Mouse (Mus musculus): ENCODE measurements around the gene Eef1akmt2. TPM values are rescaled to one million over a fixed set of nuclear protein-coding genes. Genes with fewer than 3 reads are reported as not detected.

The Eef1akmt2 gene
- polyA plus RNA-seq, 1 experiment, result 4.8 TPM

- no peak for TF ChIP-seq GATA1 (IDR thresholded peaks at IDR 0.05; ENCODE audit: borderline replicate concordance, low read length)
- TF ChIP-seq FLI1 (IDR thresholded peaks at IDR 0.05; ENCODE audit: low read length), result no peak
- H3K36me3 ChIP-seq (replicated peaks; ENCODE audit: low read length), result peaks cover 95% of the 10 kb centered on the region
- H3K27me3 ChIP-seq (replicated peaks), result no peaks in the 10 kb centered on the region
- H3K4me1 ChIP-seq, result peaks cover 65% of the 10 kb centered on the region
- H3K9me3 ChIP-seq, result no peaks in the 10 kb centered on the region
- no peak overlapping the region for H3K4me3 ChIP-seq (replicated peaks)
These were observed 23.1 kb upstream of the Eef1akmt2 start for GRCm38 (mm10) chr7:132875391-132876086.

GRCm38 (mm10) chr7:132873043-132873442 is 20.6 kb upstream of the Eef1akmt2 start:
- Histone ChIP-seq H3K27me3 (replicated peaks) (no peaks in the 10 kb centered on the region), H3K36me3 (replicated peaks; ENCODE audit: low read length) (peaks cover 95% of the 10 kb centered on the region)

GRCm38 (mm10) chr7:132866316-132866715 is 13.8 kb upstream of the Eef1akmt2 start:
- Histone ChIP-seq H3K4me1 (peaks cover 99% of the 10 kb centered on the region), H3K27me3 (replicated peaks) (no peaks in the 10 kb centered on the region), H3K36me3 (replicated peaks; ENCODE audit: low read length) (peaks cover 91% of the 10 kb centered on the region), H3K9me3 (no peaks in the 10 kb centered on the region), H3K4me3 (replicated peaks) (peak overlapping the region; percentile 82)
- TF ChIP-seq GATA1 (IDR thresholded peaks at IDR 0.05; ENCODE audit: borderline replicate concordance, low read length) (no peak), FLI1 (IDR thresholded peaks at IDR 0.05; ENCODE audit: low read length) (no peak)

More at GRCm38 (mm10) chr7:132873043-132873442, 20.6 kb upstream of the Eef1akmt2 start:
- H3K4me1 ChIP-seq, result peaks cover 82% of the 10 kb centered on the region
- peak overlapping the region; percentile 62 for H3K4me3 ChIP-seq (replicated peaks)
- TF ChIP-seq FLI1 (IDR thresholded peaks at IDR 0.05; ENCODE audit: low read length), result peak; percentile 75
- peak; percentile 67; the same call in 1 of the 3 replicates for TF ChIP-seq GATA1 (IDR thresholded peaks at IDR 0.05; ENCODE audit: borderline replicate concordance, low read length)
- H3K9me3 ChIP-seq, result no peaks in the 10 kb centered on the region

- Histone ChIP-seq H3K27me3 (replicated peaks) (no peaks in the 10 kb centered on the region), H3K9me3 (no peaks in the 10 kb centered on the region), H3K36me3 (replicated peaks; ENCODE audit: low read length) (peaks cover 27% of the 10 kb centered on the region), H3K4me1 (peaks cover 63% of the 10 kb centered on the region), H3K4me3 (replicated peaks) (peak within 1 kb of the TSS; percentile 95)
- TF ChIP-seq FLI1 (IDR thresholded peaks at IDR 0.05; ENCODE audit: low read length), result no peak
- no peak for TF ChIP-seq GATA1 (IDR thresholded peaks at IDR 0.05; ENCODE audit: borderline replicate concordance, low read length)
These were observed 6.8 kb upstream of the Eef1akmt2 start, which contains the start of gene Abraxas2 for GRCm38 (mm10) chr7:132859042-132859958. TSS of gene Abraxas2 (plus strand) at chr7:132859225.

GRCm38 (mm10) chr7:132858043-132858608 is 5.7 kb upstream of the Eef1akmt2 start:
- Histone ChIP-seq H3K36me3 (replicated peaks; ENCODE audit: low read length) (peaks cover 15% of the 10 kb centered on the region), H3K4me1 (peaks cover 63% of the 10 kb centered on the region), H3K4me3 (replicated peaks) (no peak overlapping the region), H3K9me3 (no peaks in the 10 kb centered on the region), H3K27me3 (replicated peaks) (no peaks in the 10 kb centered on the region)
- TF ChIP-seq FLI1 (IDR thresholded peaks at IDR 0.05; ENCODE audit: low read length), result no peak
- no peak for TF ChIP-seq GATA1 (IDR thresholded peaks at IDR 0.05; ENCODE audit: borderline replicate concordance, low read length)

GRCm38 (mm10) chr7:132856083-132856482 is 3.6 kb upstream of the Eef1akmt2 start:
- Histone ChIP-seq H3K4me3 (replicated peaks) (no peak overlapping the region), H3K27me3 (replicated peaks) (no peaks in the 10 kb centered on the region), H3K9me3 (no peaks in the 10 kb centered on the region), H3K36me3 (replicated peaks; ENCODE audit: low read length) (no peaks in the 10 kb centered on the region), H3K4me1 (peaks cover 60% of the 10 kb centered on the region)
- no peak for TF ChIP-seq GATA1 (IDR thresholded peaks at IDR 0.05; ENCODE audit: borderline replicate concordance, low read length)
- no peak for TF ChIP-seq FLI1 (IDR thresholded peaks at IDR 0.05; ENCODE audit: low read length)

- no peaks in the 10 kb centered on the region for H3K27me3 ChIP-seq (replicated peaks)
- peaks cover 63% of the 10 kb centered on the region for H3K4me1 ChIP-seq
- TF ChIP-seq GATA1 (IDR thresholded peaks at IDR 0.05; ENCODE audit: borderline replicate concordance, low read length) (no peak), FLI1 (IDR thresholded peaks at IDR 0.05; ENCODE audit: low read length) (no peak)
These were observed 1.5 kb upstream of the Eef1akmt2 start for GRCm38 (mm10) chr7:132853946-132854345.

GRCm38 (mm10) chr7:132853361-132853760 is 888 bp upstream of the Eef1akmt2 start:
- peaks cover 58% of the 10 kb centered on the region for H3K4me1 ChIP-seq
- no peak overlapping the region for H3K4me3 ChIP-seq (replicated peaks)
- TF ChIP-seq GATA1 (IDR thresholded peaks at IDR 0.05; ENCODE audit: borderline replicate concordance, low read length) (no peak), FLI1 (IDR thresholded peaks at IDR 0.05; ENCODE audit: low read length) (no peak)

More at GRCm38 (mm10) chr7:132853946-132854345, 1.5 kb upstream of the Eef1akmt2 start:
- peaks cover 17% of the 10 kb centered on the region for H3K36me3 ChIP-seq (replicated peaks; ENCODE audit: low read length)
- H3K9me3 ChIP-seq, result no peaks in the 10 kb centered on the region
- H3K4me3 ChIP-seq (replicated peaks), result no peak overlapping the region

GRCm38 (mm10) chr7:132843152-132843551 is 9.3 kb downstream of the Eef1akmt2 start:
- TF ChIP-seq GATA1 (IDR thresholded peaks at IDR 0.05; ENCODE audit: borderline replicate concordance, low read length) (no peak; the same call in 2 of the 3 replicates), FLI1 (IDR thresholded peaks at IDR 0.05; ENCODE audit: low read length) (no peak)
- H3K4me3 ChIP-seq (replicated peaks), result no peak overlapping the region
- no peaks in the 10 kb centered on the region for H3K27me3 ChIP-seq (replicated peaks)
- peaks cover 24% of the 10 kb centered on the region for H3K36me3 ChIP-seq (replicated peaks; ENCODE audit: low read length)
- H3K4me1 ChIP-seq, result peaks cover 70% of the 10 kb centered on the region
- no peaks in the 10 kb centered on the region for H3K9me3 ChIP-seq

More at GRCm38 (mm10) chr7:132853361-132853760, 888 bp upstream of the Eef1akmt2 start:
- H3K27me3 ChIP-seq (replicated peaks), result no peaks in the 10 kb centered on the region
- H3K9me3 ChIP-seq, result no peaks in the 10 kb centered on the region
- peaks cover 23% of the 10 kb centered on the region for H3K36me3 ChIP-seq (replicated peaks; ENCODE audit: low read length)

All from megakaryocyte, embryonic 14.5 days (primary cell).